Mouse (Mus musculus) erythroid progenitor cell, adult 5-6 weeks (primary cell): ENCODE data around the gene Vmn1r41. TPM values are rescaled to one million over a fixed set of nuclear protein-coding genes. Genes with fewer than 3 reads are reported as not detected.

ENCODE experiments used
- ATAC-seq: replicated peaks from 2 replicates; pipeline ENCODE4 v1.8.0; 2016; ENCODE audit warnings: moderate number of reproducible peaks, mild to moderate bottlenecking, moderate TSS enrichment, inconsistent platforms; ENCODE audit not compliant: poor library complexity, low FRiP score, severe bottlenecking
- total RNA-seq, 2 experiments: library from RNA; stranded (forward) in 1 of 2; stranded (reverse) in 1 of 2; fragments of 150-400 nt in 1 of 2; fragments of 186-747, 209-891 nt in 1 of 2; gene quantifications; 2 replicates each; pipeline versions ENCODE4 v1.2.3 to v1.2.4; 2015 to 2017; ENCODE audit warnings: low replicate concordance in 2 of 2

Vmn1r41 gene
- total RNA-seq (2015; ENCODE audit: low replicate concordance) (not detected in 2 replicates), total RNA-seq (2017; ENCODE audit: low replicate concordance) (not detected in 2 replicates)

DNA sequence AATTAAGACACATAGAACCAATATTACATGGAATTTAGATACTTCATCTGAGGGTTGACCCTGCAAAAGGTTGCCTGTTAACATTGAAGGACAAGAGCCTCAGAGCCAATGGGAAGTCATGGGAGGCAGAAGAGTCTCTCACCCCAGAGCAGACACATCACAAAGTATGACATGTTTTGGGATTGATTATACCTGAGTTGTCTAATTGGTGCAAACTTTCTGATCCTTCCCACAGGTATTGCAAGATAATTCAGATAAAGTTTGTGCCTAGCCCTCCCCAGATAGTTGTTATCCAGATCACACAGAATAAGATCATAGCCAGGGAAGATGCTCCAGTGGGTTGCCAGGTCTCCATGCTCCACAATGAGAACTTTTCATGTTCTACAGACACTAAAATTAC, at the start of gene Vmn1r41:
Vmn1r41 (plus strand) TSS at position 301 of the 400 bp plus-strand sequence.
- no peak for ATAC-seq

- no peak for ATAC-seq
Measured at GRCm38 (mm10) chr6:89706624-89707023, 33.9 kb upstream of the Vmn1r41 start.

GRCm38 (mm10) chr6:89707240-89707639, 33.3 kb upstream of the Vmn1r41 start, which contains the start of gene Vmn1r40:
TSS of gene Vmn1r40 (plus strand) at chr6:89707540.
- no peak for ATAC-seq

DNA sequence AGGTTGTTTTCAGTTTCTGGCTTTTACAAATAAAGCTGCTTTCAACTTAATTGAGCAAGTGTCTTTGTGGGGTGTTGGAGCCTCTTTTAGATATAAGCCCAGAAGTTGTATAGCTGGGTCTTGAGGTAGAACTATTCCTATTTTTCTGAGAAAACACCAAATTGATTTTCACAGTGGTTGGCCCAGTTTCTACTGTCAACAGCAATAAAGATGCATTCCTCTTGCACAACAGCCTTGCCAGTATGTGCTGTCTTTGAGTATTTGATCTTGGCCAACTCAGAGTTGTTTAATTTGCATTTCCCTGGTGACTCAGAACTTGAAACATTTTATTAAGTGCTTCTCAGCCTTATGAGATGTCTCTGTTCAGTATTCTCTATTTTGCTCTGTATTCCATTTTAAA, 22.5 kb upstream of the Vmn1r41 start:
- no peak for ATAC-seq

- no peak for ATAC-seq
Measured at GRCm38 (mm10) chr6:89742811-89743210, 2.2 kb downstream of the Vmn1r41 start.

DNA sequence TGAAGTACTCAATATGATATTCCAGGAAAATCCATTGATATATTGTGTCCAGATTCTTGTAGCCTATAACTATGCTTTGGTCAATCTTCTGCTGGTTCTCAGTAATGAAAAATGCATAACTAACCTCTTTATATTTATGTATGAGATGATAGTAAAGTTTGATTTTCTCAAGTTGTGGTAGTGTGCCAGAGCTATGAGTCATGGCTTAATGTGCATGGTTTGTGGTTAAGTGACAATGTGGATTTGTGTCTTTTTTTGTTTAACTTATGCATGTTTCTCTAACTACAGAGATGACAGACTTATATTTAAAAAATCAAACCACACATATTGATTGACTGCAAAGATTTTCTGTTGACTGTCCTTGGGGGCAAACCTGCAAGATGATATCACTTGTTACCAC, 49.7 kb downstream of the Vmn1r41 start:
- no peak for ATAC-seq

Other genes starting within 250 kb of the Vmn1r41 start
- gene Chchd6, start 145.1 kb upstream of the Vmn1r41 start, total RNA-seq (2015; ENCODE audit: low replicate concordance) = 5.0 TPM in 1 of 2 replicates, not detected in the other
- 3.7 TPM in 1 of 2 replicates, not detected in the other for gene Chchd6, start 145.1 kb upstream of the Vmn1r41 start, total RNA-seq (2017; ENCODE audit: low replicate concordance)
- gene Txnrd3, start 96.8 kb upstream of the Vmn1r41 start, total RNA-seq (2015; ENCODE audit: low replicate concordance) = 1.3 TPM in 1 of 2 replicates, not detected in the other
- 1.5 TPM in 1 of 2 replicates, not detected in the other for gene Txnrd3, start 96.8 kb upstream of the Vmn1r41 start, total RNA-seq (2017; ENCODE audit: low replicate concordance)
- not detected in 2 replicates for gene Vmn1r40, start 33.2 kb upstream of the Vmn1r41 start, total RNA-seq (2015; ENCODE audit: low replicate concordance)
- gene Vmn1r40, start 33.2 kb upstream of the Vmn1r41 start, total RNA-seq (2017; ENCODE audit: low replicate concordance) = not detected in 2 replicates
- gene Vmn1r42, start 135.6 kb downstream of the Vmn1r41 start, total RNA-seq (2015; ENCODE audit: low replicate concordance) = not detected in 2 replicates
- gene Vmn1r42, start 135.6 kb downstream of the Vmn1r41 start, total RNA-seq (2017; ENCODE audit: low replicate concordance) = not detected in 2 replicates
- gene Vmn1r43, start 135.6 kb downstream of the Vmn1r41 start, total RNA-seq (2015; ENCODE audit: low replicate concordance) = not detected in 2 replicates
- gene Vmn1r43, start 135.6 kb downstream of the Vmn1r41 start, total RNA-seq (2017; ENCODE audit: low replicate concordance) = not detected in 2 replicates
- not detected in 2 replicates for gene Vmn1r44, start 142.9 kb downstream of the Vmn1r41 start, total RNA-seq (2015; ENCODE audit: low replicate concordance)
- gene Vmn1r44, start 142.9 kb downstream of the Vmn1r41 start, total RNA-seq (2017; ENCODE audit: low replicate concordance) = not detected in 2 replicates
- gene Vmn1r45, start 199.8 kb downstream of the Vmn1r41 start, total RNA-seq (2015; ENCODE audit: low replicate concordance) = not detected in 2 replicates
- not detected in 2 replicates for gene Vmn1r45, start 199.8 kb downstream of the Vmn1r41 start, total RNA-seq (2017; ENCODE audit: low replicate concordance)
- not detected in 2 replicates for gene Vmn1r46, start 228.5 kb downstream of the Vmn1r41 start, total RNA-seq (2015; ENCODE audit: low replicate concordance)
- gene Vmn1r46, start 228.5 kb downstream of the Vmn1r41 start, total RNA-seq (2017; ENCODE audit: low replicate concordance) = 0.13 TPM in 1 of 2 replicates, not detected in the other